Mouse (Mus musculus) adrenal gland, adult 10 weeks (tissue): ENCODE results near the gene Sltm. TPM values are rescaled to one million over a fixed set of nuclear protein-coding genes. Genes with fewer than 3 reads are reported as not detected.

Source experiments
- polyA plus RNA-seq: library from polyadenylated mRNA; stranded (reverse); fragments of 350-450 nt; fragmentation: Illumina TruSeq; extraction: RNeasy Lipid Tissue Mini Kit (QIAGEN cat#74804); gene quantifications from one replicate; pipeline ENCODE4 v1.2.3, GENCODE M21; 2014; ENCODE audit warnings: low read depth, low replicate concordance

Sltm gene
- polyA plus RNA-seq, result 77.2 TPM

DNA sequence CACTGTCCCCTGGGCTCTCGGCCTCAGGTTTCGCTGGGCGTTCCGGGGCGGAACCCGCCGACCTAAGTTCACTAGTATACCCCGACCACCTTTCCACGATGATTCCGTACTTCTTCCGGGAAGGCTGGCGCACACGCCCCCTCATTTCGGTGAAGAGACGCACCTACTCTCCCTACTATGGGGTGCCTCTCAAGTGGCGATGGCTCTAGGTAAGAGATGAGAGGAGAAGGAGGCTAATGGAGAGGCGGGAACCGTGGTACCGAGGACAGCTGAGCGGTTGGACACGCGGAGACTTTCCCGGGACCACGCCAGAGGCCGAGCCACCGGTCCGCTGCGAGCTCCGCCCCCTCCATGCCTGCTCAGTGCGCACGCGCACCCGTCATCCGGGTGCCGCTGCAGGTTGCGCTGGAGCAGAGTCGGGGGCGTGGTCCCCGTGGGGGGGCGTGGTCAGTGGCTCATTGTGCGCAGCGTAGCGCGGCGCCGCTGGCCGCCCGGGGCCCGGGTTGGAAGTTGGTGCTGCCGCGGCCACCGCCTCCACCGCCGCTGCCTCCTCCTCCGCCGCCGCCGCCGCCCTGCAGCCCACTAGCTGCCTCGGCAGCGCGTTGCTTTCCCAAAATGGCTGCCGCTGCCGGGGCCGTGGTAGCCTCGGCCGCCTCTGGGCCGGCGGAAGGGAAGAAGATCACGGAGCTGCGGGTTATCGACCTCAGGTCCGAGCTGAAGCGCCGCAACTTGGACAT lies at the start of gene Sltm:
Gene Sltm (plus strand): TSS at position 450 of the 737 bp plus-strand sequence.

DNA sequence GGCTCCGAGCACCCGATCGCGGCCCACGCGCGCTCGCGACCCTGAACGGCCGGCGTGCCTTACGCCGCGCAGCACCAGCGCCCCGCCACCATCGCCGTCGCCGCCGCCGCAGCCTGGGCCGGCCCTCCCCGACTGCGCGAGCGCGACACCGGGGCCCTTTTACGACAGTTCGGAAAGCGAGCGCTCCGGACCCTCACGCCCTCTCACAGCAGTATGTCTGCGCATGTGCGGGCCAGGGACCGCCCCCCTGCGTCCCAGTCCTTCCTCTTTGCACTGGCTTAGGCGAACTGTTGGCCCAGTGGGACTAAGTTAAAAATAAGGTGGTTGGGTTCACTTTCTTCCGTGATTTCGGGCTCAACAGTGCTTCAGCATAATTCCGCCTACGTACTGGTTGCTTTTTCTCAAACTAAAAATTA lies 38.9 kb upstream of the Sltm start, which contains the start of gene Rnf111:
Gene Rnf111 (minus strand): TSS at position 100 of the 416 bp plus-strand sequence.

Other genes starting within 250 kb of the Sltm start
- 2.4 TPM for gene Ccnb2, start 121.2 kb upstream of the Sltm start, polyA plus RNA-seq
- gene Rnf111, start 39.0 kb upstream of the Sltm start, polyA plus RNA-seq, result 61.2 TPM
- not detected for gene Gm10642, start 113.5 kb downstream of the Sltm start, polyA plus RNA-seq
- gene Mindy2, start 114.4 kb downstream of the Sltm start, polyA plus RNA-seq, result 46.1 TPM
- gene Adam10, start 136.2 kb downstream of the Sltm start, polyA plus RNA-seq, result 156 TPM